Comparison of ENCODE assay signal across 10 mouse cellular contexts in the genomic region with DNA sequence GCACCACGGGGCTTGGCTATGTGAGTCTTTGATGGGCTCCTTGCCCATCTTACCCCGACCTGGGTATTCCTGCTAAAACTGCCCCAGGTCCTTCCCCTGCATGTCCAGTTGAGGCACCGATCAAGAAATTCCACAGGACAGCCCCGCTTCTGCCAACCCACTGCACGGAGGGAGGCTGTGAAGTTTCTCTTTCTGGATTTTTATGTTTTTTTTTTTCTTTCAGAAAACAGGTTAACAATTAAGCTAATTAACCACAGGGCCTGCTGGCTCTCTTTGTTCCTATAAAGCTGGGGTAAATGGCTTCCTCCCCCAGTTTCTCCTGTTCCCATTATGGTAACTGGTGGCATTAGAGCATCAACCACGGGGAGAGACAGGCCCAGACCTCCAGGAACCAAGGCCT. TPM values are rescaled to one million over a fixed set of nuclear protein-coding genes. Genes with fewer than 3 reads are reported as not detected.
DNase-seq lines count a peak whose midpoint lies in the region; ATAC-seq and TF ChIP-seq lines count a peak whose summit lies in the region.
"Had no signal": no experiment of that assay in that cellular context is flagged by ENCODE, and none has a peak within 500 bp of the region (broad histone marks: within the 10 kb centered on the region; RNA-seq: fewer than 3 reads in every experiment).

No protein-coding gene starts in this region.

- no peaks in the 10 kb centered on the region for H3K36me3 ChIP-seq in heart, embryonic 16.5 days (ENCODE audit: control insufficient read depth, insufficient read depth)
- no peaks in the 10 kb centered on the region for H3K36me3 ChIP-seq in heart, adult 2 months (ENCODE audit: control insufficient read depth, insufficient read depth, low read length)
- H3K36me3 ChIP-seq in ES-E14 (ENCODE audit: control insufficient read depth, insufficient read depth, low read length, poor library complexity, severe bottlenecking): peaks cover 14% of the 10 kb centered on the region; the same call in 1 of the 2 replicates
- H3K36me3 ChIP-seq in intestine, postnatal 0 days (ENCODE audit: control insufficient read depth, insufficient read depth): no peaks in the 10 kb centered on the region
- H3K36me3 ChIP-seq in liver, embryonic 12.5 days: peaks cover 13% of the 10 kb centered on the region; the same call in 1 of the 2 replicates
- H3K36me3 ChIP-seq: embryonic facial prominence, embryonic 15.5 days; hindbrain, embryonic 13.5 days had no signal

- DNase-seq in heart, adult 2 months: no peak
- DNase-seq in ES-E14 (ENCODE audit: low read depth, low spot score): no peak
- DNase-seq in thymus, postnatal 25 days: no peak
- no peak for DNase-seq in thymus, postnatal 4 days
- DNase-seq: cerebellum, postnatal 14 days had no signal

- TF ChIP-seq CTCF in heart, adult 2 months (IDR thresholded peaks at IDR 0.05): no peak
- TF ChIP-seq CTCF in intestine, postnatal 0 days (IDR thresholded peaks at IDR 0.05; ENCODE audit: low read depth): no peak

- no peaks in the 10 kb centered on the region for H3K9me3 ChIP-seq in heart, embryonic 16.5 days (replicated peaks; ENCODE audit: control insufficient read depth, low read length)
- no peaks in the 10 kb centered on the region for H3K9me3 ChIP-seq in ES-E14 (ENCODE audit: control insufficient read depth, insufficient read depth, low read depth, low read length)
- H3K9me3 ChIP-seq in intestine, postnatal 0 days (ENCODE audit: control insufficient read depth): no peaks in the 10 kb centered on the region
- no peaks in the 10 kb centered on the region for H3K9me3 ChIP-seq in liver, embryonic 12.5 days (replicated peaks)
- H3K9me3 ChIP-seq: embryonic facial prominence, embryonic 15.5 days; hindbrain, embryonic 13.5 days had no signal

- peaks cover 61% of the 10 kb centered on the region for H3K4me1 ChIP-seq in heart, embryonic 16.5 days (ENCODE audit: control insufficient read depth, insufficient read depth, low read length)
- no peaks in the 10 kb centered on the region for H3K4me1 ChIP-seq in heart, adult 2 months (ENCODE audit: control insufficient read depth, insufficient read depth, low read length)
- peaks cover 18 to 75% of the 10 kb centered on the region in 2 experiments; a peak in 3 of 4 replicates for H3K4me1 ChIP-seq in ES-E14 (ENCODE audit: control insufficient read depth in 2 of 2, insufficient read depth in 2 of 2, low read length in 2 of 2, poor library complexity in 1 of 2)
- peaks cover 19% of the 10 kb centered on the region; the same call in 1 of the 2 replicates for H3K4me1 ChIP-seq in intestine, postnatal 0 days (replicated peaks; ENCODE audit: control insufficient read depth, insufficient read depth, low read length)
- peaks cover 78% of the 10 kb centered on the region for H3K4me1 ChIP-seq in liver, embryonic 12.5 days

- ATAC-seq in heart, embryonic 16.5 days (replicated peaks; ENCODE audit: extremely low read depth, insufficient read depth, low FRiP score): no peak
- ATAC-seq in intestine, postnatal 0 days: no peak
- ATAC-seq in liver, embryonic 12.5 days: no peak

- intact Hi-C loops in heart, adult 2 months (cut with DNase I): no loop called here

- H3K9ac ChIP-seq in heart, embryonic 16.5 days (ENCODE audit: low read length): 0 out of 2 replicates have a peak overlapping the region, but pooled peaks have one; percentile 12
- H3K9ac ChIP-seq in heart, adult 2 months (ENCODE audit: low read depth, low read length): no peak overlapping the region
- peak overlapping the region; percentile 32; the same call in 1 of the 2 replicates for H3K9ac ChIP-seq in ES-E14 (ENCODE audit: insufficient read depth, low read depth, low read length, poor library complexity, severe bottlenecking)
- H3K9ac ChIP-seq in intestine, postnatal 0 days (ENCODE audit: low read depth, low read length): no peak overlapping the region
- 0 out of 2 replicates have a peak overlapping the region, but pooled peaks have one; percentile 42 for H3K9ac ChIP-seq in liver, embryonic 12.5 days
- H3K9ac ChIP-seq: embryonic facial prominence, embryonic 15.5 days; hindbrain, embryonic 13.5 days had no signal

- TF ChIP-seq POLR2A in heart, adult 2 months (IDR thresholded peaks at IDR 0.05; ENCODE audit: insufficient read depth, low read depth, low read length): no peak

- no peak overlapping the region for H3K4me3 ChIP-seq in heart, embryonic 16.5 days (ENCODE audit: low read length)
- H3K4me3 ChIP-seq in heart, adult 2 months: no peak overlapping the region
- no peak overlapping the region for H3K4me3 ChIP-seq in ES-E14 (ENCODE audit: insufficient read depth in 1 of 2, low read depth in 1 of 2, low read length in 2 of 2, poor library complexity in 1 of 2, severe bottlenecking in 1 of 2)
- H3K4me3 ChIP-seq in intestine, postnatal 0 days (ENCODE audit: low read depth, low read length): no peak overlapping the region
- no peak overlapping the region for H3K4me3 ChIP-seq in liver, embryonic 12.5 days
- H3K4me3 ChIP-seq: embryonic facial prominence, embryonic 15.5 days; hindbrain, embryonic 13.5 days had no signal

- WGBS in heart, embryonic 16.5 days: 69% methylated on average over 6 of the region's 6 CpGs
- 84% methylated on average over 6 of the region's 6 CpGs for WGBS in heart, adult 2 months
- 50% methylated on average over 6 of the region's 6 CpGs for WGBS in intestine, postnatal 0 days
- 67% methylated on average over 6 of the region's 6 CpGs for WGBS in liver, embryonic 12.5 days (ENCODE audit: insufficient replicate concordance)

- no peak overlapping the region for H3K4me2 ChIP-seq in heart, embryonic 16.5 days (ENCODE audit: low read depth, low read length)
- peak overlapping the region; percentile 46 for H3K4me2 ChIP-seq in intestine, postnatal 0 days (replicated peaks; ENCODE audit: low read depth)
- no peak overlapping the region for H3K4me2 ChIP-seq in liver, embryonic 12.5 days
- H3K4me2 ChIP-seq: embryonic facial prominence, embryonic 15.5 days; hindbrain, embryonic 13.5 days had no signal

- peak overlapping the region; percentile 76 for H3K27ac ChIP-seq in heart, embryonic 16.5 days (ENCODE audit: low read length)
- H3K27ac ChIP-seq in heart, adult 2 months: no peak overlapping the region; the same call in 1 of the 2 replicates
- peak overlapping the region; percentile 97; the same call in 1 of the 2 replicates for H3K27ac ChIP-seq in ES-E14 (ENCODE audit: insufficient read depth, low read depth, low read length, poor library complexity, severe bottlenecking)
- peak overlapping the region; percentile 68 for H3K27ac ChIP-seq in intestine, postnatal 0 days (ENCODE audit: low read depth, low read length)
- peak overlapping the region; percentile 79; the same call in 1 of the 2 replicates for H3K27ac ChIP-seq in liver, embryonic 12.5 days
- H3K27ac ChIP-seq: hindbrain, embryonic 13.5 days had no signal

- H3K79me2 ChIP-seq in heart, adult 2 months (replicated peaks; ENCODE audit: control insufficient read depth, insufficient read depth, low read length): no peaks in the 10 kb centered on the region

- TF ChIP-seq EP300 in heart, adult 2 months (IDR thresholded peaks at IDR 0.05; ENCODE audit: insufficient read depth, low read depth, low read length): no peak

- in situ Hi-C loops in ES-E14 (cut with MboI; ENCODE audit: low sequenced_read_pairs in 2 of 2, unreplicated experiment in 2 of 2): no loop called here

- no peaks in the 10 kb centered on the region for H3K27me3 ChIP-seq in heart, embryonic 16.5 days (ENCODE audit: control insufficient read depth, insufficient read depth, low read length)
- H3K27me3 ChIP-seq in heart, adult 2 months (ENCODE audit: control insufficient read depth, insufficient read depth, low read length): no peaks in the 10 kb centered on the region
- no peaks in the 10 kb centered on the region for H3K27me3 ChIP-seq in intestine, postnatal 0 days (replicated peaks; ENCODE audit: control insufficient read depth, insufficient read depth, low read length)
- no peaks in the 10 kb centered on the region for H3K27me3 ChIP-seq in liver, embryonic 12.5 days (replicated peaks)

TF ChIP-seq in ES-E14, 5 proteins besides CTCF, POLR2A, EP300 and RAD21 (continues in another document):
- TF ChIP-seq MAFK (IDR thresholded peaks at IDR 0.05; ENCODE audit: insufficient read depth, low read depth, low read length) (no peak), ZNF384 (IDR thresholded peaks at IDR 0.05; ENCODE audit: low read depth, low read length) (no peak), HCFC1 (IDR thresholded peaks at IDR 0.05; ENCODE audit: borderline replicate concordance, insufficient read depth, low read length) (no peak), CHD2 (IDR thresholded peaks at IDR 0.05; ENCODE audit: low read depth, low read length) (no peak)

RNA-seq across cellular contexts. Expression of gene Llgl2, which starts 10.2 kb away (rescaled TPM):
- 17.7 and 18.2 TPM in 2 replicates for polyA plus RNA-seq in heart, embryonic 16.5 days (2015; fragmentation: Nextera tagmentation; extraction: Ambion mirVana)
- total RNA-seq in heart, adult 2 months (2021): 10 to 100 TPM; 18.4 to 20.3 TPM
- 19.4 and 20.2 TPM in 2 replicates for polyA plus RNA-seq in heart, adult 2 months (2012; rRNA removed)
- 96.5 and 145 TPM in 2 replicates for total RNA-seq in ES-E14 (2012; rRNA removed)
- 60.5 and 61.8 TPM in 2 replicates for polyA plus RNA-seq in intestine, postnatal 0 days (2015; fragmentation: Nextera tagmentation; extraction: Ambion mirVana)
- 13.4 and 14.3 TPM in 2 replicates for polyA plus RNA-seq in liver, embryonic 12.5 days (2016; fragmentation: Nextera tagmentation; extraction: Ambion mirVana)

RNA-seq across cellular contexts. Expression of gene Tsen54, which starts 19.5 kb away (rescaled TPM):
- 26.2 and 28.3 TPM in 2 replicates for polyA plus RNA-seq in heart, embryonic 16.5 days (2015; fragmentation: Nextera tagmentation; extraction: Ambion mirVana)
- total RNA-seq in heart, adult 2 months (2021): 1 to 10 TPM; 7.2 to 9.3 TPM
- polyA plus RNA-seq in heart, adult 2 months (2012; rRNA removed): 15.9 and 16.3 TPM in 2 replicates
- 63.6 and 64.4 TPM in 2 replicates for total RNA-seq in ES-E14 (2012; rRNA removed)
- 16.7 and 17.0 TPM in 2 replicates for polyA plus RNA-seq in intestine, postnatal 0 days (2015; fragmentation: Nextera tagmentation; extraction: Ambion mirVana)
- polyA plus RNA-seq in liver, embryonic 12.5 days (2016; fragmentation: Nextera tagmentation; extraction: Ambion mirVana): 23.5 and 25.6 TPM in 2 replicates

RNA-seq across cellular contexts. Expression of gene Caskin2, which starts 20.6 kb away (rescaled TPM):
- polyA plus RNA-seq in heart, embryonic 16.5 days (2015; fragmentation: Nextera tagmentation; extraction: Ambion mirVana): 18.9 and 22.1 TPM in 2 replicates
- 10 to 100 TPM; 40.5 to 43.8 TPM for total RNA-seq in heart, adult 2 months (2021)
- polyA plus RNA-seq in heart, adult 2 months (2012; rRNA removed): 38.5 TPM in 2 replicates
- total RNA-seq in ES-E14 (2012; rRNA removed): 9.6 and 10.5 TPM in 2 replicates
- 7.4 and 7.6 TPM in 2 replicates for polyA plus RNA-seq in intestine, postnatal 0 days (2015; fragmentation: Nextera tagmentation; extraction: Ambion mirVana)
- 8.3 and 9.2 TPM in 2 replicates for polyA plus RNA-seq in liver, embryonic 12.5 days (2016; fragmentation: Nextera tagmentation; extraction: Ambion mirVana)

RNA-seq across cellular contexts. Expression of gene Myo15b, which starts 24.2 kb away (rescaled TPM):
- polyA plus RNA-seq in heart, embryonic 16.5 days (2015; fragmentation: Nextera tagmentation; extraction: Ambion mirVana): 0.17 and 1.7 TPM in 2 replicates
- total RNA-seq in heart, adult 2 months (2021): under 1 TPM in 1 of 2 experiments, not detected in 1; 0.05 TPM
- 0.20 and 0.29 TPM in 2 replicates for polyA plus RNA-seq in heart, adult 2 months (2012; rRNA removed)
- total RNA-seq in ES-E14 (2012; rRNA removed): 4.6 and 7.7 TPM in 2 replicates
- 332 and 377 TPM in 2 replicates for polyA plus RNA-seq in intestine, postnatal 0 days (2015; fragmentation: Nextera tagmentation; extraction: Ambion mirVana)
- polyA plus RNA-seq in liver, embryonic 12.5 days (2016; fragmentation: Nextera tagmentation; extraction: Ambion mirVana): 0.38 and 0.83 TPM in 2 replicates
- polyA plus RNA-seq: hindbrain, embryonic 13.5 days had no signal

Comparison
In these comparisons a context has a peak if more than half of its experiments do, and no peak if none do; other contexts are left out.
1. H3K9ac ChIP-seq: peak in heart, embryonic 16.5 days (single experiment), ES-E14 (single experiment) and liver, embryonic 12.5 days (single experiment); none in heart, adult 2 months (single experiment) and intestine, postnatal 0 days (single experiment).